Mouse (Mus musculus) lung, embryonic 15.5 days (tissue): ENCODE data around the gene Txndc12. TPM values are rescaled to one million over a fixed set of nuclear protein-coding genes. Genes with fewer than 3 reads are reported as not detected.

Experiments used
- ATAC-seq: fragments of 200-750 bp; cut with Nextera tagmentation; 2 replicates; pipeline ENCODE4 v1.8.0; 2017; ENCODE audit warnings: moderate number of reproducible peaks, borderline replicate concordance; ENCODE audit not compliant: low FRiP score, low TSS enrichment; ENCODE audit errors: extremely low read depth
- H3K27ac ChIP-seq: fragments of 300-500 bp; sonication (generic); 2 replicates; pipeline ENCODE4 v1.5.1; 2015; ENCODE audit warnings: moderate library complexity, mild to moderate bottlenecking, inconsistent platforms
- H3K27me3 ChIP-seq: fragments of 300-500 bp; sonication (generic); 2 replicates; pipeline ENCODE4 v1.6.1; 2015; ENCODE audit warnings: inconsistent platforms
- H3K36me3 ChIP-seq: fragments of 300-500 bp; sonication (generic); 2 replicates; pipeline ENCODE4 v1.6.1; 2015; ENCODE audit warnings: inconsistent platforms
- H3K4me1 ChIP-seq: fragments of 300-500 bp; sonication (generic); 2 replicates; pipeline ENCODE4 v1.6.1; 2015; ENCODE audit warnings: inconsistent platforms
- H3K4me2 ChIP-seq: fragments of 300-500 bp; sonication (generic); 2 replicates; pipeline ENCODE4 v1.6.1; 2015; ENCODE audit warnings: inconsistent platforms, mild to moderate bottlenecking, moderate library complexity
- H3K4me3 ChIP-seq: fragments of 300-500 bp; sonication (generic); 2 replicates; pipeline ENCODE4 v1.5.1; 2015; ENCODE audit warnings: mild to moderate bottlenecking, inconsistent platforms
- H3K9ac ChIP-seq: fragments of 300-500 bp; sonication (generic); 2 replicates; pipeline ENCODE4 v1.6.1; 2015; ENCODE audit warnings: inconsistent platforms
- H3K9me3 ChIP-seq: fragments of 300-500 bp; sonication (generic); 2 replicates; pipeline ENCODE4 v1.6.1; 2016; ENCODE audit warnings: inconsistent platforms
- WGBS: fragments of 180-500 bp; shearing (Covaris S2); methylation state at CpG from one replicate; pipeline ENCODE4 v1.1.7; 2015; 5-methylcytosine and 5-hydroxymethylcytosine counted together
- polyA plus RNA-seq: library from polyadenylated mRNA; unstranded; fragments of >200 nt; fragmentation: Nextera tagmentation; extraction: Ambion mirVana; gene quantifications from 2 replicates; pipeline ENCODE4 v1.2.1, GENCODE M21; 2015

Txndc12 gene
- polyA plus RNA-seq, 1 experiment from 2014 or later, result 132 TPM

- peak within 1 kb of the TSS; percentile 89 for H3K4me2 ChIP-seq
- H3K9ac ChIP-seq, result peak within 1 kb of the TSS; percentile 77
- H3K4me1 ChIP-seq, result peaks cover 37% of the 10 kb centered on the region
- peak within 1 kb of the TSS; percentile 95 for H3K4me3 ChIP-seq
- no peaks in the 10 kb centered on the region for H3K9me3 ChIP-seq
- H3K27me3 ChIP-seq, result no peaks in the 10 kb centered on the region
- 6% methylated on average over 20 of the region's 20 CpGs for WGBS
- ATAC-seq, result no peak
- H3K27ac ChIP-seq, result peak within 1 kb of the TSS; percentile 95
- H3K36me3 ChIP-seq, result peaks cover 10% of the 10 kb centered on the region; the same call in 1 of the 2 replicates
These were observed 14.1 kb downstream of the Txndc12 start, which contains the start of gene A730015C16Rik for GRCm38 (mm10) chr4:108848505-108848848. Gene A730015C16Rik (minus strand): TSS chr4:108848619.

- H3K9me3 ChIP-seq, result no peaks in the 10 kb centered on the region
- H3K4me2 ChIP-seq, result no peak overlapping the region
- no peak overlapping the region for H3K27ac ChIP-seq
- no peaks in the 10 kb centered on the region for H3K4me1 ChIP-seq
- H3K36me3 ChIP-seq, result peaks cover 18% of the 10 kb centered on the region
- 77% methylated on average over 7 of the region's 7 CpGs for WGBS
- H3K9ac ChIP-seq, result no peak overlapping the region
- no peak overlapping the region for H3K4me3 ChIP-seq
- H3K27me3 ChIP-seq, result no peaks in the 10 kb centered on the region
- ATAC-seq, result no peak
These were observed 32.4 kb downstream of the Txndc12 start for GRCm38 (mm10) chr4:108866806-108867205.

GRCm38 (mm10) chr4:108869730-108870374 lies 35.5 kb downstream of the Txndc12 start:
- Histone ChIP-seq H3K4me2 (no peak overlapping the region), H3K4me3 (no peak overlapping the region), H3K9me3 (no peaks in the 10 kb centered on the region), H3K36me3 (peaks cover under 1% of the 10 kb centered on the region; the same call in 1 of the 2 replicates), H3K27me3 (no peaks in the 10 kb centered on the region), H3K4me1 (no peaks in the 10 kb centered on the region), H3K27ac (no peak overlapping the region), H3K9ac (no peak overlapping the region)
- no peak for ATAC-seq
- 34% methylated on average over 10 of the region's 10 CpGs for WGBS

GRCm38 (mm10) chr4:108873746-108874145 lies 39.3 kb downstream of the Txndc12 start:
- WGBS, result 88% methylated on average over 5 of the region's 5 CpGs
- no peak overlapping the region for H3K4me3 ChIP-seq
- no peaks in the 10 kb centered on the region for H3K9me3 ChIP-seq
- H3K36me3 ChIP-seq, result no peaks in the 10 kb centered on the region
- H3K4me1 ChIP-seq, result 0 out of 2 replicates have a peak, but pooled peaks cover under 1% of the 10 kb centered on the region
- H3K27me3 ChIP-seq, result peaks cover 4% of the 10 kb centered on the region; the same call in 1 of the 2 replicates
- no peak for ATAC-seq
- H3K9ac ChIP-seq, result no peak overlapping the region
- H3K27ac ChIP-seq, result no peak overlapping the region
- H3K4me2 ChIP-seq, result no peak overlapping the region

- Histone ChIP-seq H3K4me3 (no peak overlapping the region), H3K36me3 (no peaks in the 10 kb centered on the region), H3K9ac (no peak overlapping the region), H3K27ac (no peak overlapping the region), H3K4me1 (peaks cover 10% of the 10 kb centered on the region; the same call in 1 of the 2 replicates), H3K4me2 (no peak overlapping the region), H3K9me3 (no peaks in the 10 kb centered on the region), H3K27me3 (peaks cover 13% of the 10 kb centered on the region; the same call in 1 of the 2 replicates)
- 81% methylated on average over 6 of the region's 6 CpGs for WGBS
- ATAC-seq, result no peak
These were observed 43.5 kb downstream of the Txndc12 start for GRCm38 (mm10) chr4:108877901-108878300.

- H3K4me3 ChIP-seq, result peak within 1 kb of the TSS; percentile 54
- no peaks in the 10 kb centered on the region for H3K36me3 ChIP-seq
- no peaks in the 10 kb centered on the region for H3K9me3 ChIP-seq
- no peak within 1 kb of the TSS for H3K27ac ChIP-seq
- peak within 1 kb of the TSS; percentile 97 for H3K4me2 ChIP-seq
- H3K9ac ChIP-seq, result peak within 1 kb of the TSS; percentile 49
- ATAC-seq, result peak; percentile 89
- under 1% methylated on average over 46 of the region's 46 CpGs for WGBS
- peaks cover 13% of the 10 kb centered on the region; the same call in 1 of the 2 replicates for H3K27me3 ChIP-seq
- H3K4me1 ChIP-seq, result peaks cover 10% of the 10 kb centered on the region; the same call in 1 of the 2 replicates
These were observed 44.8 kb downstream of the Txndc12 start, which contains the start of gene Rab3b for GRCm38 (mm10) chr4:108878963-108879822. Gene Rab3b (plus strand): TSS chr4:108879063.

GRCm38 (mm10) chr4:108883815-108884214 lies 49.4 kb downstream of the Txndc12 start:
- 54% methylated on average over 13 of the region's 13 CpGs for WGBS
- no peak for ATAC-seq
- H3K27ac ChIP-seq, result no peak overlapping the region
- no peak overlapping the region for H3K4me2 ChIP-seq
- H3K27me3 ChIP-seq, result peaks cover 9% of the 10 kb centered on the region; the same call in 1 of the 2 replicates
- H3K9me3 ChIP-seq, result no peaks in the 10 kb centered on the region
- H3K4me3 ChIP-seq, result no peak overlapping the region
- no peak overlapping the region for H3K9ac ChIP-seq
- peaks cover 9% of the 10 kb centered on the region; the same call in 1 of the 2 replicates for H3K4me1 ChIP-seq
- no peaks in the 10 kb centered on the region for H3K36me3 ChIP-seq

- 65% methylated on average over 4 of the region's 4 CpGs for WGBS
- Histone ChIP-seq H3K9me3 (no peaks in the 10 kb centered on the region), H3K4me2 (no peak overlapping the region), H3K36me3 (no peaks in the 10 kb centered on the region), H3K27ac (no peak overlapping the region), H3K27me3 (no peaks in the 10 kb centered on the region), H3K4me1 (no peaks in the 10 kb centered on the region), H3K9ac (no peak overlapping the region), H3K4me3 (no peak overlapping the region)
- no peak for ATAC-seq
These were observed 53.1 kb downstream of the Txndc12 start for GRCm38 (mm10) chr4:108887456-108887855.

- no peaks in the 10 kb centered on the region for H3K27me3 ChIP-seq
- no peak overlapping the region for H3K9ac ChIP-seq
- no peaks in the 10 kb centered on the region for H3K4me1 ChIP-seq
- no peak overlapping the region for H3K4me3 ChIP-seq
- ATAC-seq, result no peak
- H3K9me3 ChIP-seq, result no peaks in the 10 kb centered on the region
- no peak overlapping the region for H3K27ac ChIP-seq
- 76% methylated on average over 6 of the region's 6 CpGs for WGBS
- no peak overlapping the region for H3K4me2 ChIP-seq
- H3K36me3 ChIP-seq, result no peaks in the 10 kb centered on the region
These were observed 56.5 kb downstream of the Txndc12 start for GRCm38 (mm10) chr4:108890876-108891275.

- Histone ChIP-seq H3K36me3 (no peaks in the 10 kb centered on the region), H3K4me2 (no peak overlapping the region), H3K9me3 (no peaks in the 10 kb centered on the region), H3K27me3 (no peaks in the 10 kb centered on the region), H3K4me3 (no peak overlapping the region), H3K4me1 (no peaks in the 10 kb centered on the region), H3K9ac (no peak overlapping the region), H3K27ac (no peak overlapping the region)
- whole genome bisulfite sequencing, result 78% methylated on average over 7 of the region's 7 CpGs
- no peak for ATAC-seq
These were observed 66.0 kb downstream of the Txndc12 start for GRCm38 (mm10) chr4:108900421-108900820.

GRCm38 (mm10) chr4:108902886-108903285 lies 68.5 kb downstream of the Txndc12 start:
- no peaks in the 10 kb centered on the region for H3K4me1 ChIP-seq
- H3K4me3 ChIP-seq, result no peak overlapping the region
- no peak overlapping the region for H3K27ac ChIP-seq
- H3K36me3 ChIP-seq, result no peaks in the 10 kb centered on the region
- no peak for ATAC-seq
- WGBS, result 89% methylated on average over 9 of the region's 9 CpGs
- H3K9me3 ChIP-seq, result no peaks in the 10 kb centered on the region
- no peaks in the 10 kb centered on the region for H3K27me3 ChIP-seq
- H3K9ac ChIP-seq, result no peak overlapping the region
- no peak overlapping the region for H3K4me2 ChIP-seq

GRCm38 (mm10) chr4:108903346-108903745 lies 68.9 kb downstream of the Txndc12 start:
- no peak for ATAC-seq
- Histone ChIP-seq H3K4me1 (no peaks in the 10 kb centered on the region), H3K4me2 (no peak overlapping the region), H3K36me3 (no peaks in the 10 kb centered on the region), H3K9me3 (no peaks in the 10 kb centered on the region), H3K27ac (no peak overlapping the region), H3K9ac (no peak overlapping the region), H3K27me3 (no peaks in the 10 kb centered on the region), H3K4me3 (no peak overlapping the region)
- 87% methylated on average over 9 of the region's 9 CpGs for WGBS
